Mouse (Mus musculus) CH12.LX (cell line): ENCODE results near the gene Eef1a1. TPM values are rescaled to one million over a fixed set of nuclear protein-coding genes. Genes with fewer than 3 reads are reported as not detected.
A peak's percentile ranks its signal among the peaks of the same experiment; 100 is the strongest.

ENCODE experiments used
- DNase-seq: peaks from one replicate; pipeline ENCODE4 v3.0.0-alpha.2; 2013; ENCODE audit errors: extremely low read depth
- H3K27ac ChIP-seq: 2 replicates; pipeline ENCODE4 v1.5.1; 2012; ENCODE audit warnings: low read depth, mild to moderate bottlenecking, control low read depth, moderate library complexity; ENCODE audit not compliant: insufficient read depth
- H3K27me3 ChIP-seq: replicated peaks from 2 replicates; pipeline ENCODE3; 2012; ENCODE audit warnings: inconsistent platforms
- H3K36me3 ChIP-seq, 2 experiments: replicated peaks in 1 of 2; 2 replicates each; pipeline versions ENCODE3 to v1.6.1; 2012; ENCODE audit warnings: inconsistent platforms in 1 of 2, low read length in 1 of 2, mild to moderate bottlenecking in 1 of 2, mixed read lengths in 1 of 2, moderate library complexity in 1 of 2; ENCODE audit not compliant: control insufficient read depth in 1 of 2, insufficient read depth in 1 of 2
- H3K4me1 ChIP-seq, 2 experiments: 2 replicates each; pipeline ENCODE4 v1.6.1; 2012; ENCODE audit warnings: inconsistent platforms in 1 of 2, moderate library complexity in 1 of 2; ENCODE audit not compliant: insufficient read depth in 2 of 2, control insufficient read depth in 1 of 2
- H3K4me2 ChIP-seq: 2 replicates; pipeline ENCODE4 v1.6.1; 2012; ENCODE audit warnings: low read depth, mild to moderate bottlenecking, control low read depth; ENCODE audit not compliant: poor library complexity, insufficient read depth, severe bottlenecking
- H3K4me3 ChIP-seq, 3 experiments: fragments of 150-350 bp in 1 of 3; sonication (generic) in 1 of 3; replicated peaks in 1 of 3; 2 replicates each; pipeline versions ENCODE3 to v1.5.1; 2011 to 2012; ENCODE audit warnings: low read depth in 2 of 3, low read length in 2 of 3, mild to moderate bottlenecking in 2 of 3, moderate library complexity in 2 of 3, control low read depth in 1 of 3, improper control_type of control experiment in 1 of 3, inconsistent platforms in 1 of 3, mixed read lengths in 1 of 3; ENCODE audit not compliant: poor library complexity in 1 of 3
- H3K79me2 ChIP-seq: replicated peaks from 2 replicates; pipeline ENCODE4 v1.6.1; 2012; ENCODE audit warnings: mild to moderate bottlenecking, moderate library complexity; ENCODE audit not compliant: control insufficient read depth, poor library complexity, insufficient read depth, severe bottlenecking; ENCODE audit errors: extremely low read depth
- H3K9ac ChIP-seq: 2 replicates; pipeline ENCODE4 v1.6.1; 2012; ENCODE audit warnings: low read depth, mild to moderate bottlenecking, control low read depth, moderate library complexity; ENCODE audit not compliant: insufficient read depth
- H3K9me3 ChIP-seq: replicated peaks from 2 replicates; pipeline ENCODE3; 2012; ENCODE audit warnings: low read length, inconsistent platforms, mixed read lengths
- CTCF ChIP-seq, 2 experiments: IDR thresholded peaks in 1 of 2; conservative IDR thresholded peaks in 1 of 2; 2 replicates each; pipeline ENCODE4 v1.5.1; 2011 to 2012; ENCODE audit warnings: low read depth in 2 of 2, low read length in 2 of 2, improper control_type of control experiment in 1 of 2, inconsistent platforms in 1 of 2, mild to moderate bottlenecking in 1 of 2, moderate library complexity in 1 of 2
- ELF1 ChIP-seq: IDR thresholded peaks from 2 replicates; pipeline ENCODE4 v1.6.1; 2014; ENCODE audit warnings: low read depth, mild to moderate bottlenecking, inconsistent platforms, low read length, improper control_type of control experiment
- EP300 ChIP-seq: IDR thresholded peaks from 2 replicates; pipeline ENCODE4 v1.6.1; 2011; ENCODE audit warnings: low read length, improper control_type of control experiment
- IRF4 ChIP-seq: IDR thresholded peaks from 2 replicates; pipeline ENCODE4 v1.6.1; 2014; ENCODE audit warnings: low read depth, mild to moderate bottlenecking, inconsistent platforms, low read length, improper control_type of control experiment
- JUN ChIP-seq: IDR thresholded peaks from 2 replicates; pipeline ENCODE4 v1.6.1; 2011; ENCODE audit warnings: low read depth, mild to moderate bottlenecking, low read length, improper control_type of control experiment, moderate library complexity; ENCODE audit not compliant: insufficient read depth
- JUND ChIP-seq: conservative IDR thresholded peaks from 2 replicates; pipeline ENCODE4 v1.6.1; 2011; ENCODE audit warnings: low read depth, low read length, improper control_type of control experiment
- MAX ChIP-seq: IDR thresholded peaks from 2 replicates; pipeline ENCODE4 v1.6.1; 2011; ENCODE audit warnings: low read length, improper control_type of control experiment
- MYC ChIP-seq: IDR thresholded peaks from 2 replicates; pipeline ENCODE4 v1.6.1; 2011; ENCODE audit warnings: low read depth, mild to moderate bottlenecking, improper control_type of control experiment, low read length
- NRF1 ChIP-seq: IDR thresholded peaks from 2 replicates; pipeline ENCODE4 v1.6.1; 2014; ENCODE audit warnings: low read depth, mild to moderate bottlenecking, inconsistent platforms, low read length, improper control_type of control experiment, moderate library complexity
- RCOR1 ChIP-seq: conservative IDR thresholded peaks from 2 replicates; pipeline ENCODE4 v1.6.1; 2012; ENCODE audit warnings: low read depth, mild to moderate bottlenecking, inconsistent platforms, low read length, improper control_type of control experiment
- SIN3A ChIP-seq: IDR thresholded peaks from 2 replicates; pipeline ENCODE4 v1.6.1; 2012; ENCODE audit warnings: low read length, improper control_type of control experiment, inconsistent platforms
- TBP ChIP-seq: conservative IDR thresholded peaks from 2 replicates; pipeline ENCODE4 v1.6.1; 2011; ENCODE audit warnings: low read depth, low read length, improper control_type of control experiment
- ZNF384 ChIP-seq: IDR thresholded peaks from 2 replicates; pipeline ENCODE4 v1.6.1; 2012; ENCODE audit warnings: low read depth, low read length, improper control_type of control experiment, inconsistent platforms
- dilution Hi-C: fragments of 300-500 bp; cut with MboI; formaldehyde crosslinking; loops from 2 replicates; pipeline ENCODE4 v1.14.3; 2020; ENCODE audit warnings: low sequenced_read_pairs; ENCODE audit not compliant: extremely low pct_unique_long_range_greater_than_20kb, extremely low pct_ligation_motif_present
- in situ Hi-C: fragments of 300-500 bp; cut with MboI; formaldehyde crosslinking; loops from 3 replicates; pipeline ENCODE4 v1.14.3; 2019; ENCODE audit warnings: low sequenced_read_pairs, low pct_ligation_motif_present, low pct_unique_long_range_greater_than_20kb, mixed read lengths
- polyA plus RNA-seq: library from polyadenylated mRNA; unstranded; fragments of >175 nt; gene quantifications from 2 replicates; pipeline ENCODE4 v1.2.1, GENCODE M21; 2012; ENCODE audit warnings: low read depth; ENCODE audit not compliant: insufficient read length
- total RNA-seq, 2 experiments: library from RNA; depleted of rRNA; stranded (reverse); fragments of 300-350 nt in 1 of 2; fragments of >200 nt in 1 of 2; gene quantifications; 2 replicates each; pipeline ENCODE4 v1.2.3; 2012 to 2014

Gene Eef1a1
- total and polyA plus RNA-seq, 3 experiments: 12,362 to 21,026 (median 18,409) TPM

- TF ChIP-seq MYC: no peak
- TF ChIP-seq JUND: no peak
- peak; percentile 75; the same call in 1 of the 2 replicates for TF ChIP-seq RCOR1
- TF ChIP-seq TBP: no peak
- TF ChIP-seq ELF1: no peak
- TF ChIP-seq MAX: no peak
- TF ChIP-seq, all 38 proteins: peak for 6
These were observed 58.5 kb downstream of the Eef1a1 start (continued) for GRCm38 (mm10) chr9:78430486-78430885.

- Histone ChIP-seq H3K79me2 (no peaks in the 10 kb centered on the region), H3K27me3 (peaks cover 68% of the 10 kb centered on the region), H3K36me3 (no peaks in the 10 kb centered on the region), H3K4me2 (no peak overlapping the region), H3K4me3 (no peak overlapping the region), H3K9me3 (peaks cover 2% of the 10 kb centered on the region), H3K9ac (no peak overlapping the region), H3K4me1 (peaks cover 2 to 14% of the 10 kb centered on the region in 2 experiments; a peak in 2 of 4 replicates), H3K27ac (no peak overlapping the region)
- in situ Hi-C loops (no loop called here), dilution Hi-C loops (no loop called here)
- no peak for DNase-seq
- TF ChIP-seq JUN: no peak
- no peak for TF ChIP-seq ELF1
- TF ChIP-seq ZNF384: no peak
- no peak for TF ChIP-seq IRF4
These were observed 59.4 kb downstream of the Eef1a1 start for GRCm38 (mm10) chr9:78429551-78429950.

GRCm38 (mm10) chr9:78428870-78429432, 60.0 kb downstream of the Eef1a1 start:
- in situ Hi-C loops (no loop called here), dilution Hi-C loops (no loop called here)
- Histone ChIP-seq H3K36me3 (no peaks in the 10 kb centered on the region), H3K27me3 (peaks cover 71% of the 10 kb centered on the region), H3K27ac (no peak overlapping the region), H3K9me3 (peaks cover 3% of the 10 kb centered on the region), H3K4me1 (peaks cover 2 to 14% of the 10 kb centered on the region in 2 experiments; a peak in 2 of 4 replicates), H3K4me3 (no peak overlapping the region), H3K9ac (no peak overlapping the region), H3K79me2 (no peaks in the 10 kb centered on the region), H3K4me2 (no peak overlapping the region)
- no peak for DNase-seq
- TF ChIP-seq SIN3A: no peak
- no peak for TF ChIP-seq NRF1
- no peak for TF ChIP-seq EP300
- TF ChIP-seq CTCF (conservative IDR thresholded peaks at IDR 0.05 in 1 of 2, IDR thresholded peaks at IDR 0.05 in 1 of 2; ENCODE audit: low read depth in 2 of 2, low read length in 2 of 2): no peak
- TF ChIP-seq ELF1: no peak

Other genes with a start within 250 kb of the Eef1a1 start
- not detected in 2 replicates for gene Gm3776, start 232.0 kb downstream of the Eef1a1 start, total RNA-seq (2012; rRNA removed)
- gene Gm3776, start 232.0 kb downstream of the Eef1a1 start, total RNA-seq (2014; rRNA removed): not detected in 2 replicates
- not detected in 2 replicates for gene Gm3776, start 232.0 kb downstream of the Eef1a1 start, polyA plus RNA-seq
- gene Gm10639, start 199.2 kb downstream of the Eef1a1 start, total RNA-seq (2012; rRNA removed): not detected in 2 replicates
- not detected in 2 replicates for gene Gm10639, start 199.2 kb downstream of the Eef1a1 start, total RNA-seq (2014; rRNA removed)
- not detected in 2 replicates for gene Gm10639, start 199.2 kb downstream of the Eef1a1 start, polyA plus RNA-seq
- gene Omt2a, start 174.4 kb downstream of the Eef1a1 start, total RNA-seq (2012; rRNA removed): not detected in 2 replicates
- not detected in 2 replicates for gene Omt2a, start 174.4 kb downstream of the Eef1a1 start, total RNA-seq (2014; rRNA removed)
- not detected in 2 replicates for gene Omt2a, start 174.4 kb downstream of the Eef1a1 start, polyA plus RNA-seq
- gene Omt2b, start 161.6 kb downstream of the Eef1a1 start, total RNA-seq (2012; rRNA removed): not detected in 2 replicates
- not detected in 2 replicates for gene Omt2b, start 161.6 kb downstream of the Eef1a1 start, total RNA-seq (2014; rRNA removed)
- gene Omt2b, start 161.6 kb downstream of the Eef1a1 start, polyA plus RNA-seq: not detected in 2 replicates
- gene Gsta2, start 133.4 kb downstream of the Eef1a1 start, total RNA-seq (2012; rRNA removed): not detected in 2 replicates
- gene Gsta2, start 133.4 kb downstream of the Eef1a1 start, total RNA-seq (2014; rRNA removed): not detected in 2 replicates
- not detected in 2 replicates for gene Gsta2, start 133.4 kb downstream of the Eef1a1 start, polyA plus RNA-seq
- not detected in 2 replicates for gene Dppa5a, start 121.0 kb downstream of the Eef1a1 start, total RNA-seq (2012; rRNA removed)
- not detected in 2 replicates for gene Dppa5a, start 121.0 kb downstream of the Eef1a1 start, total RNA-seq (2014; rRNA removed)
- gene Dppa5a, start 121.0 kb downstream of the Eef1a1 start, polyA plus RNA-seq: not detected in 2 replicates
- not detected in 2 replicates for gene Ooep, start 110.4 kb downstream of the Eef1a1 start, total RNA-seq (2012; rRNA removed)
- not detected in 2 replicates for gene Ooep, start 110.4 kb downstream of the Eef1a1 start, total RNA-seq (2014; rRNA removed)
- gene Ooep, start 110.4 kb downstream of the Eef1a1 start, polyA plus RNA-seq: not detected in 2 replicates
- not detected in 2 replicates for gene Ddx43, start 93.4 kb downstream of the Eef1a1 start, total RNA-seq (2012; rRNA removed)
- not detected in 2 replicates for gene Ddx43, start 93.4 kb downstream of the Eef1a1 start, total RNA-seq (2014; rRNA removed)
- gene Ddx43, start 93.4 kb downstream of the Eef1a1 start, polyA plus RNA-seq: not detected in 2 replicates
- not detected in 2 replicates for gene Cgas, start 45.9 kb downstream of the Eef1a1 start, total RNA-seq (2012; rRNA removed)
- not detected in 2 replicates for gene Cgas, start 45.9 kb downstream of the Eef1a1 start, total RNA-seq (2014; rRNA removed)
- not detected in 2 replicates for gene Cgas, start 45.9 kb downstream of the Eef1a1 start, polyA plus RNA-seq
- 21.5 and 22.9 TPM in 2 replicates for gene Mto1, start 40.9 kb downstream of the Eef1a1 start, total RNA-seq (2012; rRNA removed)
- 21.5 and 22.5 TPM in 2 replicates for gene Mto1, start 40.9 kb downstream of the Eef1a1 start, total RNA-seq (2014; rRNA removed)
- 13.8 and 14.2 TPM in 2 replicates for gene Mto1, start 40.9 kb downstream of the Eef1a1 start, polyA plus RNA-seq
- 0.46 and 0.55 TPM in 2 replicates for gene Gm17324, start 40.4 kb downstream of the Eef1a1 start, total RNA-seq (2012; rRNA removed)
- gene Gm17324, start 40.4 kb downstream of the Eef1a1 start, total RNA-seq (2014; rRNA removed): not detected in 2 replicates
- gene Gm17324, start 40.4 kb downstream of the Eef1a1 start, polyA plus RNA-seq: not detected in 2 replicates
- gene Slc17a5, start 98.9 kb upstream of the Eef1a1 start, total RNA-seq (2012; rRNA removed): 6.7 and 7.6 TPM in 2 replicates
- 4.9 and 5.7 TPM in 2 replicates for gene Slc17a5, start 98.9 kb upstream of the Eef1a1 start, total RNA-seq (2014; rRNA removed)
- gene Slc17a5, start 98.9 kb upstream of the Eef1a1 start, polyA plus RNA-seq: 7.0 and 7.6 TPM in 2 replicates
- gene Cd109, start 126.4 kb upstream of the Eef1a1 start, total RNA-seq (2012; rRNA removed): 0.13 and 0.21 TPM in 2 replicates
- gene Cd109, start 126.4 kb upstream of the Eef1a1 start, total RNA-seq (2014; rRNA removed): 0.52 and 0.62 TPM in 2 replicates
- gene Cd109, start 126.4 kb upstream of the Eef1a1 start, polyA plus RNA-seq: 0.65 and 0.73 TPM in 2 replicates